Mouse (Mus musculus) lung, adult 2 months (tissue): ENCODE measurements at regions not wholly inside any gene's neighbourhood (a gene's known extent, or its start where the extent isn't known, plus 50 kb on each side); places are given as distances from the start of the nearest gene placed in this dataset.

ENCODE experiments used
- CTCF ChIP-seq: fragments of 200-500 bp; IDR thresholded peaks from 2 replicates; pipeline ENCODE4 v1.5.1; 2011; ENCODE audit warnings: mild to moderate bottlenecking, low read length, control low read depth; ENCODE audit not compliant: insufficient read depth
- POLR2A ChIP-seq: fragments of 200-500 bp; IDR thresholded peaks from 2 replicates; pipeline ENCODE4 v1.6.1; 2011; ENCODE audit warnings: low read depth, mild to moderate bottlenecking, control low read depth, low read length, borderline replicate concordance; ENCODE audit errors: extremely low read depth

GRCm38 (mm10) chr8:12223376-12223775 lies 55.2 kb upstream of the A230072I06Rik start:
- no peak for TF ChIP-seq CTCF
- no peak for TF ChIP-seq POLR2A
